Comparison of ENCODE assay signal across 28 mouse cellular contexts in genomic region chr5:93232838-93233237, GRCm38 (mm10). TPM values are rescaled to one million over a fixed set of nuclear protein-coding genes. Genes with fewer than 3 reads are reported as not detected.
DNase-seq lines count a peak whose midpoint lies in the region; ATAC-seq and TF ChIP-seq lines count a peak whose summit lies in the region.
"Had no signal": no experiment of that assay in that cellular context is flagged by ENCODE, and none has a peak within 500 bp of the region (broad histone marks: within the 10 kb centered on the region; RNA-seq: fewer than 3 reads in every experiment).

No protein-coding gene starts in this region.

- no peak overlapping the region for H3K4me3 ChIP-seq in cerebellum, adult 2 months (replicated peaks; ENCODE audit: insufficient read depth, low read depth, low read length)
- H3K4me3 ChIP-seq in liver, embryonic 11.5 days (ENCODE audit: low read depth, low read length), result no peak overlapping the region
- no peak overlapping the region for H3K4me3 ChIP-seq in liver, embryonic 14.5 days (ENCODE audit: insufficient read depth in 1 of 2, low read depth in 2 of 2, low read length in 2 of 2)
- no peak overlapping the region for H3K4me3 ChIP-seq in liver, postnatal 0 days (ENCODE audit: low read depth, low read length)
- H3K4me3 ChIP-seq: embryonic facial prominence, embryonic 10.5 days; embryonic facial prominence, embryonic 13.5 days; gastrocnemius, adult 2 months; heart, adult 2 months; heart, embryonic 10.5 days; heart, embryonic 13.5 days; hindbrain, embryonic 10.5 days; hindbrain, embryonic 13.5 days; intestine, embryonic 15.5 days had no signal

- DNase-seq in cerebellum, adult 2 months, result no peak
- DNase-seq in cerebellum, adult 11-12 months, result no peak
- no peak for DNase-seq in liver, embryonic 11.5 days (ENCODE audit: low spot score)
- peak; percentile 9 to 33 (median 24) for DNase-seq in liver, embryonic 14.5 days (ENCODE audit: low read depth in 3 of 3, low spot score in 3 of 3)
- DNase-seq in liver, postnatal 0 days, result no peak
- no peak for DNase-seq in layer of hippocampus, adult 18-20 months (ENCODE audit: low spot score in 2 of 2)
- DNase-seq in cerebellum, postnatal 36 days, result no peak
- DNase-seq: adrenal gland, adult 8-10 months; adrenal gland, postnatal 36 days; cerebellum, adult 18-20 months; cerebellum, adult 9-11 months; embryo, embryonic 11 days; forebrain, postnatal 0 days; gastrocnemius, adult 2 months; gastrocnemius, postnatal 36 days; heart, adult 2 months; heart, postnatal 14 days had no signal

- WGBS in cerebellum, adult 2 months, result 96% methylated on average over 2 of the region's 2 CpGs
- 76% methylated on average over 2 of the region's 2 CpGs for WGBS in liver, embryonic 11.5 days
- WGBS in liver, embryonic 14.5 days (ENCODE audit: insufficient replicate concordance), result 75% methylated on average over 2 of the region's 2 CpGs
- 76% methylated on average over 2 of the region's 2 CpGs for WGBS in liver, postnatal 0 days (ENCODE audit: insufficient replicate concordance)

- H3K27me3 ChIP-seq in cerebellum, adult 2 months (ENCODE audit: control insufficient read depth, insufficient read depth, low read length), result no peaks in the 10 kb centered on the region
- H3K27me3 ChIP-seq in liver, embryonic 11.5 days (replicated peaks; ENCODE audit: control insufficient read depth, insufficient read depth, low read length), result no peaks in the 10 kb centered on the region
- H3K27me3 ChIP-seq in liver, embryonic 14.5 days (ENCODE audit: control insufficient read depth, insufficient read depth, low read length), result no peaks in the 10 kb centered on the region
- no peaks in the 10 kb centered on the region for H3K27me3 ChIP-seq in liver, postnatal 0 days (ENCODE audit: insufficient read depth, low read length)
- H3K27me3 ChIP-seq: embryonic facial prominence, embryonic 13.5 days; hindbrain, embryonic 13.5 days; intestine, embryonic 15.5 days had no signal

- H3K9me3 ChIP-seq in liver, embryonic 11.5 days (ENCODE audit: control insufficient read depth, low read length), result no peaks in the 10 kb centered on the region
- no peaks in the 10 kb centered on the region for H3K9me3 ChIP-seq in liver, embryonic 14.5 days (ENCODE audit: control insufficient read depth, low read length)
- no peaks in the 10 kb centered on the region for H3K9me3 ChIP-seq in liver, postnatal 0 days (ENCODE audit: low read length)
- H3K9me3 ChIP-seq: embryonic facial prominence, embryonic 10.5 days; embryonic facial prominence, embryonic 13.5 days; heart, embryonic 10.5 days; heart, embryonic 13.5 days; hindbrain, embryonic 10.5 days; hindbrain, embryonic 13.5 days; intestine, embryonic 15.5 days had no signal

- no peak for TF ChIP-seq EP300 in liver, embryonic 14.5 days (IDR thresholded peaks at IDR 0.05; ENCODE audit: low read depth)
- no peak for TF ChIP-seq EP300 in liver, postnatal 0 days (IDR thresholded peaks at IDR 0.05; ENCODE audit: low read depth)

- H3K27ac ChIP-seq in cerebellum, adult 2 months (ENCODE audit: insufficient read depth, low read length), result peak overlapping the region; percentile 84; the same call in 1 of the 2 replicates
- H3K27ac ChIP-seq in liver, embryonic 11.5 days (ENCODE audit: low read depth, low read length), result no peak overlapping the region
- no peak overlapping the region for H3K27ac ChIP-seq in liver, embryonic 14.5 days
- H3K27ac ChIP-seq in liver, postnatal 0 days (ENCODE audit: low read depth), result no peak overlapping the region
- H3K27ac ChIP-seq: embryonic facial prominence, embryonic 10.5 days; embryonic facial prominence, embryonic 13.5 days; gastrocnemius, adult 2 months; heart, adult 2 months; heart, embryonic 10.5 days; heart, embryonic 13.5 days; hindbrain, embryonic 10.5 days; hindbrain, embryonic 13.5 days; intestine, embryonic 15.5 days had no signal

- peak; percentile 58; the same call in 1 of the 2 replicates for ATAC-seq in liver, embryonic 11.5 days (replicated peaks; ENCODE audit: low FRiP score)
- ATAC-seq in liver, embryonic 14.5 days (ENCODE audit: insufficient read depth), result peak; percentile 88
- ATAC-seq in liver, postnatal 0 days, result peak; percentile 50
- no peak for ATAC-seq in cerebellum, adult (ENCODE audit: insufficient number of reproducible peaks, low FRiP score, low TSS enrichment)
- ATAC-seq: activated CD4-positive, CD25-positive, alpha-beta regulatory T cell, adult 4 months; forebrain, postnatal 0 days; hindbrain, embryonic 16.5 days; intestine, embryonic 15.5 days had no signal

- H3K36me3 ChIP-seq in liver, embryonic 11.5 days (ENCODE audit: control insufficient read depth, insufficient read depth, low read length), result no peaks in the 10 kb centered on the region
- no peaks in the 10 kb centered on the region for H3K36me3 ChIP-seq in liver, embryonic 14.5 days (replicated peaks; ENCODE audit: control insufficient read depth, insufficient read depth, low read depth)
- no peaks in the 10 kb centered on the region for H3K36me3 ChIP-seq in liver, postnatal 0 days (replicated peaks; ENCODE audit: insufficient read depth, low read length)
- H3K36me3 ChIP-seq: embryonic facial prominence, embryonic 10.5 days; embryonic facial prominence, embryonic 13.5 days; heart, embryonic 10.5 days; heart, embryonic 13.5 days; hindbrain, embryonic 10.5 days; hindbrain, embryonic 13.5 days; intestine, embryonic 15.5 days had no signal

- H3K4me1 ChIP-seq in cerebellum, adult 2 months (ENCODE audit: control insufficient read depth, insufficient read depth, low read length), result peaks cover 37% of the 10 kb centered on the region; the same call in 1 of the 2 replicates
- no peaks in the 10 kb centered on the region for H3K4me1 ChIP-seq in liver, embryonic 11.5 days (replicated peaks; ENCODE audit: control insufficient read depth, insufficient read depth, low read length)
- H3K4me1 ChIP-seq in liver, embryonic 14.5 days (replicated peaks; ENCODE audit: control insufficient read depth in 2 of 2, insufficient read depth in 2 of 2, low read length in 1 of 2), result peaks cover 8 to 16% of the 10 kb centered on the region in 2 experiments
- H3K4me1 ChIP-seq in liver, postnatal 0 days (ENCODE audit: insufficient read depth), result peaks cover 12% of the 10 kb centered on the region
- H3K4me1 ChIP-seq: heart, embryonic 10.5 days; heart, embryonic 13.5 days; hindbrain, embryonic 13.5 days; intestine, embryonic 15.5 days had no signal

- no peak overlapping the region for H3K4me2 ChIP-seq in liver, embryonic 11.5 days
- H3K4me2 ChIP-seq in liver, embryonic 14.5 days (ENCODE audit: low read depth), result no peak overlapping the region
- H3K4me2 ChIP-seq in liver, postnatal 0 days (ENCODE audit: low read depth, low read length), result no peak overlapping the region
- H3K4me2 ChIP-seq: embryonic facial prominence, embryonic 13.5 days; heart, embryonic 13.5 days; hindbrain, embryonic 13.5 days; intestine, embryonic 15.5 days had no signal

- no peak for TF ChIP-seq POLR2A in cerebellum, adult 2 months (IDR thresholded peaks at IDR 0.05; ENCODE audit: borderline replicate concordance, insufficient read depth, low read length)

- no peak for TF ChIP-seq CTCF in cerebellum, adult 2 months (IDR thresholded peaks at IDR 0.05; ENCODE audit: borderline replicate concordance, insufficient read depth, low read depth, low read length)
- no peak for TF ChIP-seq CTCF in liver, embryonic 14.5 days (IDR thresholded peaks at IDR 0.05; ENCODE audit: low read depth)
- TF ChIP-seq CTCF in liver, postnatal 0 days (IDR thresholded peaks at IDR 0.05; ENCODE audit: low read depth), result no peak

- no peak overlapping the region for H3K9ac ChIP-seq in liver, embryonic 11.5 days (ENCODE audit: low read depth, low read length)
- no peak overlapping the region for H3K9ac ChIP-seq in liver, embryonic 14.5 days (replicated peaks)
- H3K9ac ChIP-seq in liver, postnatal 0 days (replicated peaks), result no peak overlapping the region
- H3K9ac ChIP-seq: embryonic facial prominence, embryonic 13.5 days; forebrain, postnatal 0 days; heart, embryonic 13.5 days; hindbrain, embryonic 13.5 days; intestine, embryonic 15.5 days had no signal

RNA-seq across cellular contexts. Expression of gene 2010109A12Rik, which starts 26.5 kb away (rescaled TPM):
- polyA plus RNA-seq in cerebellum, adult 2 months (2012; rRNA removed), result 0.76 and 0.84 TPM in 2 replicates
- polyA plus RNA-seq in liver, embryonic 11.5 days (2014; fragmentation: Nextera tagmentation; extraction: Ambion mirVana), result 1.4 and 2.2 TPM in 2 replicates
- 0.30 and 0.55 TPM in 2 replicates for polyA plus RNA-seq in liver, embryonic 14.5 days (2012; rRNA removed)
- polyA plus RNA-seq in liver, embryonic 14.5 days (2014; fragmentation: Nextera tagmentation; extraction: Ambion mirVana), result 1.2 and 1.5 TPM in 2 replicates
- polyA plus RNA-seq in liver, postnatal 0 days (2015; fragmentation: Nextera tagmentation; extraction: Ambion mirVana), result 1.7 and 2.0 TPM in 2 replicates
- total RNA-seq in layer of hippocampus, adult 18-20 months (2021), result under 1 TPM; 0.84 to 0.86 TPM
- total RNA-seq: gastrocnemius, postnatal 36 days had no signal
- polyA plus RNA-seq: cortical plate, adult 2 months; heart, adult 2 months had no signal

RNA-seq across cellular contexts. Expression of gene Ccni, which starts 26.5 kb away (rescaled TPM):
- polyA plus RNA-seq in cerebellum, adult 2 months (2012; rRNA removed), result 176 and 183 TPM in 2 replicates
- polyA plus RNA-seq in liver, embryonic 11.5 days (2014; fragmentation: Nextera tagmentation; extraction: Ambion mirVana), result 67.8 and 69.4 TPM in 2 replicates
- polyA plus RNA-seq in liver, embryonic 14.5 days (2012; rRNA removed), result 21.0 and 21.7 TPM in 2 replicates
- 39.3 and 41.6 TPM in 2 replicates for polyA plus RNA-seq in liver, embryonic 14.5 days (2014; fragmentation: Nextera tagmentation; extraction: Ambion mirVana)
- 41.2 and 41.9 TPM in 2 replicates for polyA plus RNA-seq in liver, postnatal 0 days (2015; fragmentation: Nextera tagmentation; extraction: Ambion mirVana)
- total RNA-seq in layer of hippocampus, adult 18-20 months (2021), result 100 to 1,000 TPM; 248 to 262 TPM

RNA-seq across cellular contexts. Expression of gene Ccng2, which starts 34.2 kb away (rescaled TPM):
- 47.2 and 48.2 TPM in 2 replicates for polyA plus RNA-seq in cerebellum, adult 2 months (2012; rRNA removed)
- polyA plus RNA-seq in liver, embryonic 11.5 days (2014; fragmentation: Nextera tagmentation; extraction: Ambion mirVana), result 18.0 and 21.2 TPM in 2 replicates
- polyA plus RNA-seq in liver, embryonic 14.5 days (2012; rRNA removed), result 6.9 and 8.2 TPM in 2 replicates
- 14.6 and 15.8 TPM in 2 replicates for polyA plus RNA-seq in liver, embryonic 14.5 days (2014; fragmentation: Nextera tagmentation; extraction: Ambion mirVana)
- 12.5 and 13.3 TPM in 2 replicates for polyA plus RNA-seq in liver, postnatal 0 days (2015; fragmentation: Nextera tagmentation; extraction: Ambion mirVana)
- 10 to 100 TPM; 51.6 to 56.3 TPM for total RNA-seq in layer of hippocampus, adult 18-20 months (2021)

Comparison
In these comparisons a context has a peak if more than half of its experiments do, and no peak if none do; other contexts are left out.
1. DNase-seq: peak in liver, embryonic 14.5 days (3 of 3); none in cerebellum, adult 2 months (0 of 2), cerebellum, adult 11-12 months (single experiment), liver, embryonic 11.5 days (single experiment), liver, postnatal 0 days (single experiment), layer of hippocampus, adult 18-20 months (0 of 2) and cerebellum, postnatal 36 days (0 of 2).